Mouse (Mus musculus) cerebellum, adult 2 months (tissue): Measurements from ENCODE around the gene S1pr3. TPM values are rescaled to one million over a fixed set of nuclear protein-coding genes. Genes with fewer than 3 reads are reported as not detected.

Experiments used
- DNase-seq, 2 experiments: peaks; one replicate each; pipeline ENCODE4 v3.0.0; 2021
- H3K27ac ChIP-seq: fragments of 200-500 bp; 2 replicates; pipeline ENCODE4 v1.5.1; 2012; ENCODE audit warnings: low read length, control low read depth, inconsistent platforms; ENCODE audit not compliant: insufficient read depth
- H3K27me3 ChIP-seq: fragments of 200-500 bp; 2 replicates; pipeline ENCODE4 v1.6.1; 2012; ENCODE audit warnings: inconsistent platforms, mild to moderate bottlenecking, low read length, moderate library complexity; ENCODE audit not compliant: control insufficient read depth, insufficient read depth
- H3K4me1 ChIP-seq: fragments of 200-500 bp; 2 replicates; pipeline ENCODE4 v1.6.1; 2011; ENCODE audit warnings: low read length; ENCODE audit not compliant: control insufficient read depth, insufficient read depth
- H3K4me3 ChIP-seq: fragments of 200-500 bp; replicated peaks from 2 replicates; pipeline ENCODE3; 2011; ENCODE audit warnings: mild to moderate bottlenecking, low read depth, low read length, control low read depth; ENCODE audit not compliant: insufficient read depth
- CTCF ChIP-seq: fragments of 200-500 bp; IDR thresholded peaks from 2 replicates; pipeline ENCODE4 v1.5.1; 2011; ENCODE audit warnings: low read depth, mild to moderate bottlenecking, control low read depth, low read length, moderate library complexity, borderline replicate concordance; ENCODE audit not compliant: insufficient read depth
- POLR2A ChIP-seq: fragments of 200-500 bp; IDR thresholded peaks from 2 replicates; pipeline ENCODE4 v1.6.1; 2011; ENCODE audit warnings: low read length, control low read depth, borderline replicate concordance; ENCODE audit not compliant: insufficient read depth
- WGBS: fragments of 180-500 bp; shearing (Covaris S2); methylation state at CpG from one replicate; pipeline ENCODE4 v1.1.7; 2018; 5-methylcytosine and 5-hydroxymethylcytosine counted together
- polyA plus RNA-seq: library from polyadenylated mRNA; depleted of rRNA; stranded (reverse); fragments of >200 nt; gene quantifications from 2 replicates; pipeline ENCODE4 v1.2.3, GENCODE M21; 2012; rRNA removed

S1pr3 gene
- polyA plus RNA-seq, result 2.9 and 3.5 TPM in 2 replicates

- no peak within 1 kb of the TSS for H3K27ac ChIP-seq
- TF ChIP-seq CTCF, result no peak
- no peak for TF ChIP-seq POLR2A
- under 1% methylated on average over 33 of the region's 33 CpGs for WGBS
- no peaks in the 10 kb centered on the region; the same call in 1 of the 2 replicates for H3K27me3 ChIP-seq
- H3K4me3 ChIP-seq, result no peak within 1 kb of the TSS
- H3K4me1 ChIP-seq, result no peaks in the 10 kb centered on the region
- DNase-seq, result no peak
Measured at GRCm38 (mm10) chr13:51408519-51409001, at the start of gene S1pr3. S1pr3 (plus strand) TSS chr13:51408639.

GRCm38 (mm10) chr13:51360441-51360962 is 47.9 kb upstream of the S1pr3 start:
- H3K4me3 ChIP-seq, result no peak overlapping the region
- DNase-seq, result no peak
- H3K27ac ChIP-seq, result no peak overlapping the region
- WGBS, result 88% methylated on average over 8 of the region's 8 CpGs
- no peak for TF ChIP-seq CTCF
- no peak for TF ChIP-seq POLR2A
- no peaks in the 10 kb centered on the region for H3K27me3 ChIP-seq
- no peaks in the 10 kb centered on the region for H3K4me1 ChIP-seq

DNA sequence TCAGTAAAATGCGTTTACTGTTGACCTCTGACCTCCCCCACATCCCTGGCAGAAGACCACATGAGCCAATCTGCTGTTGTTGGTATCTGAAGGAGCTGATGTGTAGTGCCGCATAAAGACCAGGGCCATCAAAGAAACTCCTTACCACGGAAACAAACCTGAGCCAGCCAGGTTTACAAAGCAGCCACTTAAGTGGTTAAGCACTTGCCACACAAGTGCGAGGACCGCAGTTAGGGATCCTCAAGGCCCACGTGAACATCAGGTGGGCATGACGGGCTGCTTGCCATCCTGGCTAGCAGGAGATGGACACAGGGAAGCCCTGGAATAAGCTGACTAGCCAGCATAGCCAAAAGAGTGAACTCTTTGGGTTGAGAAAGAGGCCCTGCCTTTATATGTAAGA is 45.0 kb upstream of the S1pr3 start:
- DNase-seq, result no peak
- no peaks in the 10 kb centered on the region for H3K4me1 ChIP-seq
- H3K4me3 ChIP-seq, result no peak overlapping the region
- no peaks in the 10 kb centered on the region for H3K27me3 ChIP-seq
- 58% methylated on average over 7 of the region's 7 CpGs for WGBS
- H3K27ac ChIP-seq, result no peak overlapping the region
- no peak for TF ChIP-seq CTCF
- no peak for TF ChIP-seq POLR2A

DNA sequence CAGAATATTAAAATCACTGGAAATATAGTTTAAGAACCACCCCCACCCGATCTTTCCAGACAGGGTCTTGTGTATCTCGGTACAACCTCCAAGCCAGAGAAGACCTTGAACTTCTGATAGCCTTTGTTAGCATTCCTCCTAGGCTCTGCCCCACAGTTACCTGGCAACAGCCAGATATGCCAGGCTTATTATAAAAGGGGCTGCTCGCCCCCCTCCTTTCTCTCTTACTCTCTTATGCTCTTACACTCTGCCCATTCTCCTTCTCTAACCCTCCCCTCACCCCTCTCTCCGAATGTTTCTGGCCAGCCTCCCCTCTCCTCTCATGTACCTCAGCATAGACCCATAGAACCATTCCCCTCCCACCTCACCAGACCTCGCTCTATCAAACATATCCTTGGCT is 44.5 kb upstream of the S1pr3 start:
- no peak for DNase-seq
- Histone ChIP-seq H3K4me3 (no peak overlapping the region), H3K27ac (no peak overlapping the region), H3K27me3 (no peaks in the 10 kb centered on the region), H3K4me1 (no peaks in the 10 kb centered on the region)
- 44% methylated on average over 5 of the region's 5 CpGs for WGBS
- TF ChIP-seq CTCF (no peak), POLR2A (no peak)

GRCm38 (mm10) chr13:51365191-51365590 is 43.2 kb upstream of the S1pr3 start:
- WGBS, result 84% methylated on average over 6 of the region's 6 CpGs
- TF ChIP-seq POLR2A, result no peak
- no peak for TF ChIP-seq CTCF
- no peak overlapping the region for H3K27ac ChIP-seq
- no peaks in the 10 kb centered on the region for H3K27me3 ChIP-seq
- H3K4me3 ChIP-seq, result no peak overlapping the region
- no peaks in the 10 kb centered on the region for H3K4me1 ChIP-seq
- no peak for DNase-seq

DNA sequence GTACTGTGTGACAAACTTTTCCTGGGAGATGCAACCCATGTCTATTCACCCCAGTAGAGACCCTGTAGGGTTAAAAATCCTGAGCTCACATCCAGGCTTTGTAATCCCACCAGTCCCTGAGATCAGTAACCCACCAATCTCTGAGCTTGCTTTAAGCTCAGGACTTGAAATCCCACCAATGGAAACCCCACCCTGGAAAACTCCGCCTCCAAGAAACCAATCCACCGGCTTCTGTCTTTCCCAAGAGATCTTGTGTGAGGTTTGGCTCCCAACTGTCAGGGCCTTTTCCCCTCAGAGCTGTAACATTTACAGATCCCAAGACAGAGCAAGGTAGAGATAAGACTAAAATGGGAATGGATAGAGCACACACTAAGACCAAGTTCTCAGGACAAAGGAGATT is 40.1 kb upstream of the S1pr3 start:
- Histone ChIP-seq H3K27ac (no peak overlapping the region), H3K27me3 (no peaks in the 10 kb centered on the region), H3K4me1 (no peaks in the 10 kb centered on the region), H3K4me3 (no peak overlapping the region)
- no peak for TF ChIP-seq CTCF
- TF ChIP-seq POLR2A, result no peak
- DNase-seq, result no peak
- WGBS, result 58% methylated on average over 2 of the region's 2 CpGs

DNA sequence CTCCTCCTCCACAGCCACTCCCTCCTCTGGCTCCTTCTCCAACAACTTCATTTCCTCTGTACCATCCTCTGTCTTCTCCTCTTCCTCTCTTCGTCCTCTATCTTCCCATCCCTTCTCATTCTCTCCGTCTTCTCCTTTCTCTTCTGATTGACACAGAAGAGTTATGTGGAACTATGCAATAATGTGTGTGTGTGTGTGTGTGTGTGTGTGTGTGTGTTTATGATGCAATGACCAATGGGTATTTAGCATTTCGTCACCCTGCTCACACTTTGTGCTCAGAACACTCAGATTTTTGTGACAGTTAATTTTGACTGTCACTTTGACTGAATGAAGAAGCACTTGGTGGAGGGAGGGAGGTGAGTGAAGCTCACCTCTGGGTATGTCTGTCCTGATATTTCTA is 39.1 kb upstream of the S1pr3 start:
- no peak for DNase-seq
- H3K4me1 ChIP-seq, result no peaks in the 10 kb centered on the region
- H3K27me3 ChIP-seq, result no peaks in the 10 kb centered on the region
- TF ChIP-seq CTCF (no peak), POLR2A (no peak)
- H3K4me3 ChIP-seq, result no peak overlapping the region
- 86% methylated on average over 3 of the region's 3 CpGs for WGBS
- no peak overlapping the region for H3K27ac ChIP-seq

DNA sequence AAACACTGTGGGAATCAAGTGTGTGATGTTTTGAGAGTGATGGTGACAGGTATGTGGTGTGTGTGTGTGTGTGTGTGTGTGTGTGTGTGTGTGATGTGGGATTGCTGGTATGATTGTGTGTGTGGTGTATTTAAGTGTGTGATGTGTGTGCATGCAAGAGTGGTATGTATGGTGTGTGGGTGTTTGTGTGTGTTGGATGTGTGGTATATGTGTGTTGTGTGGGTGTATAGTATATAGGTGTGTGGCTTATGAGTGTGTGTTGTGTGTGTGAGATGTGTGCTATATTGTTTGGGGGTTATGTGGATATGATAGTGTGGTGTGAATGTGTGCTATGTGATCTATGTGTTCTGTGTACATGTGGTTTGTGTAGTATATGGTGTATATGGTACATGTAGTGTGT is 35.4 kb upstream of the S1pr3 start:
- TF ChIP-seq CTCF (no peak), POLR2A (no peak)
- no peak for DNase-seq
- H3K27ac ChIP-seq, result no peak overlapping the region
- H3K4me3 ChIP-seq, result no peak overlapping the region
- no peaks in the 10 kb centered on the region for H3K27me3 ChIP-seq
- no peaks in the 10 kb centered on the region for H3K4me1 ChIP-seq
